Mouse (Mus musculus) c-Kit-positive CD71-positive TER-119-negative erythroid progenitor cells, embryonic 14.5 days (primary cell): ENCODE results near the gene Mup6.
"Not testable (repeated sequence)": the region's sequence is repeated elsewhere in the genome, so short reads cannot be mapped to it uniquely, and the experiment has no call there.

ENCODE experiments used
- DNase-seq: peaks from one replicate; pipeline ENCODE4 v3.0.0-alpha.2; 2013; ENCODE audit warnings: low read depth

The Mup6 gene

DNA sequence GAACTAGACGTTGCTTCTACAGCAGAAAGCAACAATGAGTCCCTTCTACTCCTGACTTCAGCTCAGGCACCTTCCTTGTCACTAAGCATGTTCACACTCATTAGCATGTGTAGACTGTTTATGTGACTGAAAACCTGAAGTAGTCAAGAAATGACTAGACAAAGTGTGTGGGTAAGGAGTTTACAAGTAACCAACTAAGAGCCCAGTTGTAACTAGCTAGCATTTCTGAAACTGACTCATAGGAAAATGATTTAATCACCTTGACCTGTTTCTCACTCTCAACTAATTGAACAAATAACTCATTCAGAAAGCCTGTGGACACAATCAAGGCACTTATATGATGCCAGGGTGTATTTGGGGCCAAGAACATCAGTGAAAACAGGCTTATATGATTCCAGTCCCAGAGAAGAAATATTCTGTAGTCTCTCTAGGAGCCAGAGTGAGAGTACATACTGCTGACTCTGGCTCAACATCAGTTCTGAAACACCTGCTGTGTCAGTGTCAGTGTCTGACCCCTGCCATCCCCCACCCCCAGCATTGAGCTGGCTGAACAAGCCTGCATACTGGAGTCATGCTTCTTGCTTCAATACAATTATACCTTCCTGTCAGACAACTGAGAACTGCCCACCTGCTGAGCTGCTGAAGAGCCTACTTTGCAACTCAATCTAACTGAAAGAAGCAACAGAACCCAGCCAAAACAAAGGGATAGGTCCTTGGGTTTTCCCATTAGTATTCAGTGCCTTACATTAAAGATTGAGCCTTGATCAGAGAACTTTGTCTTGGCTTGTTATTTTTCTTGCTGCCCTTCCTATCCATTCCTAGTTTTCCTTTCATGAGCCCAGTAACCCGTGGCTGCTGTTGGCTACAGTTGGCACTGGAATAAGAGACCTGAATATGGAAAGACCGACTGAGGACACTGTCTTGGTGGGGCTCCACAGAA is at the start of gene Mup6:
Gene Mup6, plus strand, starts transcription at position 890 of the 940 bp plus-strand sequence.
- no peak for DNase-seq

DNA sequence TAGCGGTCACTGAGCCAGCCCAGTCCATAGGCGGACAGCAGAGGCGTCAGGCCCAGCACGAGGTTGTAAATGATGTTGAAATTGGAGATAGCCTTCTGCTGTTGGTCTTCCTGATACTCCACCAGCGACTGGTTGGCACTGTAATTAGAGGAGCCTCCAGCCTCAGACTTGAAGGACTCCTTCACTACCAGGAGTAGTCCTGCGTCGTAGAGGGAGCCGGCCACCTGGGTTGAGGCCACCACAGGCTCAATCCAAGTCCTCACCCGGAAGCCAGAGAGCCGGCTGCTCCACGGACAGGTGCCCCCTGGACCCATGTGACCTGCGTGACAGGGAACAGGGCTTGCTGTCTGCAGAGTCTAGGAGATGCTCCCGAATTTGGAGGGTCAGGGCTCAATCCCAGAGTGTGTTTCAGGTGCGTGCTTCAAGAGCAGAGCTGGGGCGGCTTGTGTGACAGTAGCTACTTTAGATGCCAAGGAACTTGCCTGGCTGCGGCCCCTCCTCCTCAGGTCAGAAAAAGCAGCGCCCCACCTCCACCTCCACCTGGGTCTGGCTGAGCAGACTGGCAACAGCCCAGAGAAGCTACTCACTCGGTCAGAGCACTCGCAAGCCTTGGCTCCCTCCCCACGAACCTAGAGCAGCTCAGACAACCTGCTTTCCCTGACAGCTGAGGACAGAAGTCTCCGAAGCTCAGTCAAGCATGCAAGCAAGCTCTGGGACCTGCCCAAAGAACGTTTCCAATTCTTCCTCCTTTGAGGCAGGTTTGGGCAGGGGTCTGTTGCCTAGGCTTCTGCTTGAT is 49.3 kb upstream of the Mup6 start, which contains the start of gene Slc46a2:
Gene Slc46a2, minus strand, starts transcription at position 449 of the 796 bp plus-strand sequence.
- no peak for DNase-seq

DNA sequence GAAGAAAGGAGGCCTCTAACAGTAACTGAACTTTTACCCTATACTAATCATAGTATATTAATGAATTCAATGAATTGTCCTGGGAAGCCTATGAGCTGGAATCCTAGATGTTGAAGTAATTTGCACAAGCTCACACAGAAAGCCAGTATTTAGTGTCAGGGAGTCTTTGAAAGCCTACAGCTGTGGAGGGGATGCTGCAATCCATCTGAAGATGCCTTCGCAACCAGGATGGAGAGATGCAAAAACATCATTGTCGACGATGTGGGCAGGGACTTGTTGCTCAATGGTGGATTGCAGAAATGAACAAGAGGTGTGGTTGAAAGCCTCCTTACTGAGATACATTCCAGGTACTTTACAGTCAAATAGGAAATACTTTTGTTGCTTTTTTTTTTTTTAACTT is 46.1 kb upstream of the Mup6 start:
- DNase-seq, result no peak

DNA sequence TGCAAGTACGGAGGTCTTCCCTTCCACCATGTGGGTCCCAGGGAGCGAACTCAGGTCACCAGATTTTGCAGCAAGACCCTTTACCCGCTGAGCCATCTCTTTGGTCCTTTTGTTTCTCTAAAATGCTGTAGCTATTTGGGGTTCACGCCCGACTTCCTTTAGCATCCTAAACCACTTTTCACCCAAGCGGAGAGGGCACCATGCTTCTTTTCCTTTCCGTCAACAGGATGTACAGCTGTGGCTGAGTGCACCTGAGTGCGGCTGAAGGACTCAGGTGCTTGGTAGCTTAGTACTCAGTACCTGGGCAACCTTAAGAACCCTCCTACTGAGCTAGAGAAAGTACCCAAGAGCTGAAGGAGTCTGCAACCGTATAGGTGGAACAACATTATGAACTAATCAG is 39.0 kb upstream of the Mup6 start:
- DNase-seq, result no peak

DNA sequence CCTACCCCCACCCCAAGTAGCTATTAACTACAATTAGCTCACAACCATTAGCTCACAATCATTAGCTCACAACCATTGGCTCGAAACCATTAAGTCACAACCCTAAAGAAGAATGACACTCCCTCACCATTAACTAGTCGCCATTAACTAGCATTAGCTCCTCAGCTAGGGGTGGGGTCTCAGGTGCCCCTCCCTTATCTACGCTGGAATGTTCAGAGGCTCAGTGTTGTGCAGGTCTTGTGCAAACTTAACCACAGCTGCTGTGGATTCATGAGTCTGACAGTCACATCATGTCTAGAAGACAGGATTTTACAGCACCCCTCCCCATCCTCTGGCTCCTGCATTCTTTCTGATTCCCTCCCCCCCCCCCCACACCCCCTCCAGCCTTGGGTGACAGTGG is 36.4 kb upstream of the Mup6 start:
- DNase-seq, result no peak

DNA sequence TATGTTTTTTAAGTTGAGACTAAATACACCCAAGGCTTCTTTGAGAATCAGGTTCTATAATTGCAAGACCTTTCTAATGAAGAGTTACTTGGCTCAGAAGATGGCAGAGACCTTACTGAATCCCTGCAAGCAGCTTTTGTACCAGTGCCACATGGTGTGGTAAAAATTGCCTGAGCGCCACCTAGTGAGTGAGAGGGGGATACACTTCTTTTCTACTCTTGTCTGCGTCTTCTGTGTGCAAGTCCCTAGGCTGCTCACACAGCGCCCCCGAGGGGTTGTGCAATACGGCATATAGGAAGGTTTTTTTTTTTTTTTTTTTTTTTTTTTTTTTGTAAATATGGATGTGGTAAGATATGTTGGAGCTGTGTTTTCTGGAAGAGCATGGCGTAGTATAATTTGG is 35.7 kb upstream of the Mup6 start:
- DNase-seq, result peak; percentile 47

DNA sequence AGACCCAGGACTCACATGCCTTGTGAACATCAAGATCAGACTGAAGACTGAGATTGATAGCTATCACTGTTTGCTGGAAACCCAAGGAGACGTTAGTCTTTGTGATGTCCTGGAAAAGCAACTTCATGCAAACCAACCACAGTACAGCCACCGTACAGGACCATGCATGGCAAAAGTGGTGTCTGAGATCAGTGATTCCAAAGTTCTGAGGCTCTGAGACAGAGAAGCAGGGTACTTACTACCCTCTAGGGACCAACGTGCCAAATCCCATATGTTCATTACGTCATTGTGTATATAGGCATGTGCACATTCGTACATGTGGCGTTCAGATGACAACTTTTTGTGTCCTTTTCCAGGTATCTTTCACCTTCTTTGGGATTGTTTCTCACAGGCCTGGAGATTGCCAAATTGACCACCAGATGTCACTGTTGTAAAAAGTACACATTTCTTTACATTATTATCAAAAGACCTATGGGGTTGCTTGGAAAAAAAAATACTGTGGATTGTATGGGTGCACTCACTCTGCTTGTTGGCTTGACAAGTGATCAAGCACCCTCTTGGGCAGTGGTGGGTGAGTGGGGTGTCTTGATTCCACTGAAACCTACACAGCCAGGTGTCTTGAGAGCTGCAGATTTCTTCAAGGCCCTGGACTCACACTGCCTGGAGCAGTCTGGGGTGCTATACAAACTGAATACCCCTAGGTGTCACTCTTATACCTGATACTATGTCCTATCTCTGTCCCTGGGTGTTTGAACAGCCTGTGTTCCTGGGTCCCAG is 31.4 kb upstream of the Mup6 start:
- peak; percentile 10 for DNase-seq

DNA sequence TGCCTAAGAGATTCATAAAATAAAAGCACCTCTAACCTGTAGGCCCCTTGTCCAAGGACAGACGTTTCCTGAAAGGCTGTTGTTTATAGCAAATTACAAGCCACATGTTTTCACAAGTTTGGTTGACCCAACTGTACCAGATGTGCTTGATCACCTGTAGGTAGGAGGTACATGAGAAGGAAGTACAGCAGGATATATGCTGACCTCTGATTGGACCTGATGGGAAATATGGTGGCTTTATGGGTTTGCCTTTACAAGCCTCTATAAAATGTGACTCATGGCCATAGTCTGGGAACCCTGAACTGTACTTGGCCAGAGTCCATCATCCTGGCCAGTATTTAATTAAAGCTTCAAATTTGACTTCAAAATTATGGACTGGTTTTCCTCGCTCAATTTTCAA is 26.6 kb upstream of the Mup6 start:
- no peak for DNase-seq

DNA sequence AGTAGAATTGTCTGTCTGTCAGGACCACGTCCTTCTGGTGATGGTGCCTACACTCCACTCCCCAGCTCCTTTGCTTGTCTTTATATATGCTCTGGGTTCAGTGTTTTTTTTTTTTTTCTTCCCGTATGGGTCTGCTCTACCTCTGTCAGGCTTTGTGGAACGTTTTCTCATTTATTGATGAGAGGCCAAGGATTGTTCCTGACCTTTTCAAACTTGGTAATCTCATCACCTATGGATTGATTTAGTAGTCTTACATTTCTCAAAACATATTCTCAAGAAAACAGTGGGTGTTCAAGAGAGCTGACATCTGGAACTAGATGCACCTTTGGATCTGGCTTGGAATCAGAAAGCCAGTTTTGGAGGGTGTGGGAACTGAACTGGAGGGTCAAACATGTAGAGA is 3.5 kb upstream of the Mup6 start, which contains the start of gene Mup4:
Gene Mup4, minus strand, starts transcription at position 101 of the 400 bp plus-strand sequence.
- DNase-seq, result no peak

DNA sequence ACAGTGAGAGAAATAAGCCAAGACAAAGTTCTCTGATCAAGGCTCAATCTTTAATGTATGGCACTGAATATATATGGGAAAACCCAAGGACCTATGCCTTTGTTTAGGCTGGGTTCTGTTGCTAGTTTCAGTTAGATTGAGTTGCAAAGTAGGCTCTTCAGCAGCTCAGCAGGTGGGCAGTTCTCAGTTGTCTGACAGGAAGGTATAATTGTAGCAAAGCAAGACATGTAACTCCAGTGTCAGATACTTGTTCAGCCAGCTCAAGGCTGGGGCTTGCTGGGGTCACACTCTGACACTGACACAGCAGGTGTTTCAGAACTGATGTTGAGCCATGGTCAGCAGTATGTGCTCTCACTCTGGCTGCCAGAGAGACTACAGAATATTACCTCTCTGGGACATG is 33.8 kb downstream of the Mup6 start:
- not testable (repeated sequence) for DNase-seq

DNA sequence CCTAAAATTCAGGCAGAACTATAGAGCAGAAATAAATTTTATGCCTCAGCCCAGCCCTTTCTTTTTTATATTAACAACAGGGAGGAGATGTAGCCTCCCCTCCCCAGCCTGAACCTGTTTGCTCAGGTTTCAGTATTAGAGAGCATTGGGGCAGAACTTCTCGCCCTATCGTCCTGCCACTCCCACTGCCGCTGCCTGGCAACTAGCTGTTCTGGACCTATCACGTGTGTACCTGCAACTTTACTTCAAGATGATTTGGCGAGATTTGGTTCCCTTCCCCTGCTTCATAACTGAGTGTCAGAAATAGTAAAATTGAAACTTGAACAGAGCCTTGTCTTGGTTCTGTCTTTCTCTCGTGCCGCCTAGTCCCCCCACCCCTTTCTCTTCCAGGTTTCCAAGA is 56.0 kb downstream of the Mup6 start:
- not testable (repeated sequence) for DNase-seq

DNA sequence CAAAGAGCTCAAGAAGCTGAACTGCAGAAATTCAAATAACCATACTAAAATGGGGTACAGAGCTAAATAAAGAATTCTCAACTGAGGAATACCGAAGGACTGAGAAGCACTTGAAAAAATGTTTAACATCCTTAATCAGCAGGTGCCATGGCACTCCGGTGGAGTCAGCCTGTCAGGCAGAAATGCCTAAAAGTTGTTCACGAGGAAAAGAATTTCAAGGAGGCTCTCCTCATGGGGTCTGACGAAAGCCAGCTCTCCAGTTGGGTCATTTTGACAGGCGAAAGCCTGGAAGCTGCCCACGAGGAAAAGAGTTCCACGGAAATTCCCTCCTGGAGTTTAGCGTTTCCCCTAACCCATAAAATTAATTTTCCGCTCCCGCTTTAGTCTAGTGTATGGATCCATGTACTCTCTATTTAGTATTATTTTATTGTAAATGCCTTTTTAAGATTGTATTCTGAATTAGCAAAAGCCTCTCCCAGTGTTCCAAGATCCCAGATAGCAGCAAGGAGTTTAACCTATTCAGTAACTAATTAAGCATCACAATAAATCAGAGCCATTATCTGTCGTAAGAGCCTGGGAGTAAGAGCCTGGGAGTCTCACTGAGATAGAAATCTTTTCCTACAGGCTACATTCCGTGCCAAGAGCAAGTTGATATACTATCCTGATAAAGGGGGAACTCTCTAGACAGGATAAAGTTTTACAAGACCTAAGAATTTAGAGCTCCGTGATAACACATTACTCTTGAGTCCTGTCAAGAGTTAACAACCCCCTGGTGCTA is 65.4 kb downstream of the Mup6 start:
- DNase-seq, result not testable (repeated sequence)
